Mouse (Mus musculus) olfactory bulb, adult 2 months (tissue): ENCODE measurements around the gene Prss43. TPM values are rescaled to one million over a fixed set of nuclear protein-coding genes. Genes with fewer than 3 reads are reported as not detected.

ENCODE experiments used
- H3K27ac ChIP-seq: fragments of 200-500 bp; 2 replicates; pipeline ENCODE4 v1.5.1; 2012; ENCODE audit warnings: low read depth, low read length; ENCODE audit not compliant: insufficient read depth
- H3K4me1 ChIP-seq: fragments of 200-500 bp; 2 replicates; pipeline ENCODE4 v1.6.1; 2012; ENCODE audit warnings: low read length; ENCODE audit not compliant: control insufficient read depth, insufficient read depth
- H3K4me3 ChIP-seq: fragments of 200-500 bp; 2 replicates; pipeline ENCODE4 v1.5.1; 2012; ENCODE audit warnings: mild to moderate bottlenecking, low read depth, low read length, moderate library complexity; ENCODE audit not compliant: insufficient read depth
- CTCF ChIP-seq: fragments of 200-500 bp; IDR thresholded peaks from 2 replicates; pipeline ENCODE4 v1.5.1; 2012; ENCODE audit warnings: low read depth, mild to moderate bottlenecking, low read length, moderate library complexity; ENCODE audit not compliant: insufficient read depth
- POLR2A ChIP-seq: fragments of 200-500 bp; IDR thresholded peaks from 2 replicates; pipeline ENCODE4 v1.6.1; 2012; ENCODE audit warnings: mild to moderate bottlenecking, low read depth, low read length, moderate library complexity; ENCODE audit not compliant: insufficient read depth
- whole genome bisulfite sequencing: fragments of 180-500 bp; shearing (Covaris S2); methylation state at CpG from one replicate; pipeline ENCODE4 v1.1.7; 2018; 5-methylcytosine and 5-hydroxymethylcytosine counted together
- polyA plus RNA-seq: library from polyadenylated mRNA; stranded (reverse); fragments of >200 nt; gene quantifications from 2 replicates; pipeline ENCODE4 v1.2.4, GENCODE M21; 2012; ENCODE audit warnings: low replicate concordance; ENCODE audit not compliant: missing spikeins, insufficient read depth, insufficient read length

The Prss43 gene
- polyA plus RNA-seq, 1 experiment, result not detected

GRCm38 (mm10) chr9:110879191-110879920 is 52.9 kb downstream of the Prss43 start, which contains the start of gene Als2cl:
TSS of gene Als2cl (plus strand) at chr9:110879870.
- peaks cover 13% of the 10 kb centered on the region for H3K4me1 ChIP-seq
- WGBS, result 25% methylated on average over 12 of the region's 12 CpGs
- 0 out of 2 replicates have a peak within 1 kb of the TSS, but pooled peaks have one; percentile 21 for H3K27ac ChIP-seq
- peak within 1 kb of the TSS; percentile 46 for H3K4me3 ChIP-seq
- TF ChIP-seq CTCF, result no peak
- no peak for TF ChIP-seq POLR2A

GRCm38 (mm10) chr9:110879998-110880561 is 53.6 kb downstream of the Prss43 start, which contains the start of gene Tmie:
TSS of gene Tmie (minus strand) at chr9:110880113.
- 0 out of 2 replicates have a peak within 1 kb of the TSS, but pooled peaks have one; percentile 21 for H3K27ac ChIP-seq

GRCm38 (mm10) chr9:110880772-110881171 is 54.3 kb downstream of the Prss43 start:
- H3K4me1 ChIP-seq, result peaks cover 13% of the 10 kb centered on the region
- WGBS, result 69% methylated on average over 4 of the region's 4 CpGs
- TF ChIP-seq CTCF, result no peak
- no peak for TF ChIP-seq POLR2A
- H3K27ac ChIP-seq, result no peak overlapping the region
- peak overlapping the region; percentile 46; the same call in 1 of the 2 replicates for H3K4me3 ChIP-seq

More at GRCm38 (mm10) chr9:110879998-110880561, 53.6 kb downstream of the Prss43 start, which contains the start of gene Tmie:
- TF ChIP-seq CTCF (no peak), POLR2A (no peak)
- Histone ChIP-seq H3K4me3 (peak within 1 kb of the TSS; percentile 46), H3K4me1 (peaks cover 13% of the 10 kb centered on the region)
- WGBS, result 1% methylated on average over 57 of the region's 57 CpGs

Other genes starting within 250 kb of the Prss43 start
- gene Nradd, start 202.2 kb upstream of the Prss43 start, polyA plus RNA-seq, result not detected in 2 replicates
- gene Nbeal2, start 172.5 kb upstream of the Prss43 start, polyA plus RNA-seq, result not detected in 2 replicates
- gene Ccdc12, start 170.2 kb upstream of the Prss43 start, polyA plus RNA-seq, result not detected in 2 replicates
- gene Myl3, start 84.8 kb upstream of the Prss43 start, polyA plus RNA-seq, result not detected in 2 replicates
- not detected in 2 replicates for gene Pth1r, start 79.5 kb upstream of the Prss43 start, polyA plus RNA-seq
- not detected in 2 replicates for gene Prss42, start 28.5 kb upstream of the Prss43 start, polyA plus RNA-seq
- not detected in 2 replicates for gene Prss44, start 12.7 kb upstream of the Prss43 start, polyA plus RNA-seq
- gene Prss45, start 7.9 kb downstream of the Prss43 start, polyA plus RNA-seq, result not detected in 2 replicates
- gene Prss46, start 17.8 kb downstream of the Prss43 start, polyA plus RNA-seq, result not detected in 2 replicates
- gene Prss50, start 31.3 kb downstream of the Prss43 start, polyA plus RNA-seq, result not detected in 2 replicates
- gene Als2cl, start 53.2 kb downstream of the Prss43 start, polyA plus RNA-seq, result not detected in 2 replicates
- not detected in 2 replicates for gene Tmie, start 53.4 kb downstream of the Prss43 start, polyA plus RNA-seq
- gene Fam240a, start 90.2 kb downstream of the Prss43 start, polyA plus RNA-seq, result not detected in 2 replicates
- gene Tdgf1, start 119.5 kb downstream of the Prss43 start, polyA plus RNA-seq, result not detected in 2 replicates
- not detected in 2 replicates for gene Lrrc2, start 124.9 kb downstream of the Prss43 start, polyA plus RNA-seq
- gene Rtp3, start 163.9 kb downstream of the Prss43 start, polyA plus RNA-seq, result not detected in 2 replicates
- not detected in 2 replicates for gene Ltf, start 192.6 kb downstream of the Prss43 start, polyA plus RNA-seq
- not detected in 2 replicates for gene Ccrl2, start 230.8 kb downstream of the Prss43 start, polyA plus RNA-seq